Mouse (Mus musculus): ENCODE data around the gene Apod. TPM values are rescaled to one million over a fixed set of nuclear protein-coding genes. Genes with fewer than 3 reads are reported as not detected.

The Apod gene
- polyA plus RNA-seq, 2 experiments, result 40.8 to 69.9 TPM

DNA sequence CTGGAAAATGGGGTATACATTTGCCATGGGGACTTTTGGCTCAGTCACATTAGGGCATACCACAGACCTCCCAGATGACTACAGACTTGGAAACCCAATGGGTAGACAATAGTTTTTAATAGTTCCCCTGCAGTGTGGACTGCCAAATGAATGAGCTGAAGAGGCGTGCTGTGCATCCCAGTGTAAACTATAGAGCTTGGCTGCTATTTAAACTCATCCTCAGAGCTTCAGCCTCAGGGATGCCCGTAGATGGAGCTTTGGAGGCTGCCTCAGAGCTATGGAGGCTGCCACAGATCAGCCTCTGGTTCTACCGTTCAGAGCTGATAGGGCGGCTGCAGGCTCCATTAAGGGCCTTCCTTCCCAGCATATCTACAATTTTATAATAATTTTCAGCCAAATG lies 686 bp upstream of the Apod start:
- no peak overlapping the region for H3K4me3 ChIP-seq (replicated peaks; ENCODE audit: low read length)
- H3K9ac ChIP-seq (ENCODE audit: low read depth, low read length, severe bottlenecking), result no peak overlapping the region
- peak overlapping the region; percentile 77 for H3K27ac ChIP-seq (replicated peaks; ENCODE audit: low read depth, low read length)
- DNase-seq (ENCODE audit: low spot score) (no peak), ATAC-seq (ENCODE audit: low FRiP score, low read depth) (no peak)
- 74% methylated on average over 4 of the region's 4 CpGs for WGBS
- no peaks in the 10 kb centered on the region for H3K36me3 ChIP-seq (ENCODE audit: control insufficient read depth, insufficient read depth, low read length)
- TF ChIP-seq POLR2A (IDR thresholded peaks at IDR 0.05; ENCODE audit: borderline replicate concordance, extremely low read depth, insufficient read depth, insufficient read length), result no peak
- H3K27me3 ChIP-seq (ENCODE audit: control insufficient read depth, insufficient read depth, low read length), result no peaks in the 10 kb centered on the region
- H3K9me3 ChIP-seq (ENCODE audit: control insufficient read depth, low read length), result no peaks in the 10 kb centered on the region
- peaks cover 41% of the 10 kb centered on the region for H3K4me1 ChIP-seq (ENCODE audit: control insufficient read depth, insufficient read depth, low read length)
- H3K4me2 ChIP-seq (replicated peaks; ENCODE audit: low read depth, low read length, severe bottlenecking), result no peak overlapping the region

DNA sequence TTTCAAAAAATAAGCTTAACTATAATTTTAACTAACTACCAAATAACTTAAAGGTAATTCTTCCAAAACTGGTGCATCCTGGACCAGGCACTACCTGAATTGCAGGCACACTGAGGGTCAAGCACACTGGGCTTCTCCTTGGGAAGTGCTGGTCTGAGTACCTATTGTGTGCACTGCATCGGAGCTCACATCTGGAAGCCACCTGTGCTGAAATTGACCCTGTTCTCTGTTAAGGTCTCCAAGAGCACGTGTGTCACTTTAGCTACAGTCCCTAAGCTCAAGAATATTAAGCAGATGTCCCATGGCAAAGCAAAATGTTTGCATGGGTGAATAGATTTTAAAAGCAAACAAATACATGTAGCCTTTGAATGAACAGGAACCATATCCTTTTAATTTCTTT lies 997 bp downstream of the Apod start:
- Histone ChIP-seq H3K4me2 (replicated peaks; ENCODE audit: low read depth, low read length, severe bottlenecking) (peak overlapping the region; percentile 39; the same call in 1 of the 2 replicates), H3K4me3 (replicated peaks; ENCODE audit: low read length) (peak overlapping the region; percentile 13; the same call in 1 of the 2 replicates), H3K4me1 (ENCODE audit: control insufficient read depth, insufficient read depth, low read length) (peaks cover 41% of the 10 kb centered on the region), H3K27ac (replicated peaks; ENCODE audit: low read depth, low read length) (peak overlapping the region; percentile 76; the same call in 1 of the 2 replicates), H3K9ac (ENCODE audit: low read depth, low read length, severe bottlenecking) (no peak overlapping the region), H3K36me3 (ENCODE audit: control insufficient read depth, insufficient read depth, low read length) (no peaks in the 10 kb centered on the region), H3K27me3 (ENCODE audit: control insufficient read depth, insufficient read depth, low read length) (no peaks in the 10 kb centered on the region), H3K9me3 (ENCODE audit: control insufficient read depth, low read length) (no peaks in the 10 kb centered on the region)
- 19% methylated on average over 2 of the region's 2 CpGs for WGBS
- DNase-seq (ENCODE audit: low spot score) (no peak), ATAC-seq (ENCODE audit: low FRiP score, low read depth) (no peak)
- TF ChIP-seq POLR2A (IDR thresholded peaks at IDR 0.05; ENCODE audit: borderline replicate concordance, extremely low read depth, insufficient read depth, insufficient read length), result no peak

DNA sequence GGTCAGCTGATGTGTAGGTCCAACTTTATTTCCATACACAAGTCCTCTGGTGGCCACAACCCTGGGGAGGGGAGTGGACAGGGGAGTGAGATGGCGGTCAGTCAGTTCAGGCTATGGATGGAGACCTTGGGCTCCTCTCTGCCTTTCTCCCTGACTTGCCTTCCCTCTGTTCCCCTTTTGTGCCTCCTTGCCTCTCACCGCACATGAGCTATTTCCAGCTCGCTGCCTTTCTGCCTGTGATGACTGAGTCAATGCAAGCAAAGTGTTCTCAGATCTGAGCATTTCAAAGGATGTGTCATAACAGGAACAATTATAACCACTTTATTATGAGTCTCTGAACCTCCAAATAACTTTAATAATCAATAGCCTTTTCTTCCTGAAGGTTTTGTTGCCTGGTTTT lies 2.3 kb downstream of the Apod start:
- no peak overlapping the region for H3K4me2 ChIP-seq (replicated peaks; ENCODE audit: low read depth, low read length, severe bottlenecking)
- no peaks in the 10 kb centered on the region for H3K36me3 ChIP-seq (ENCODE audit: control insufficient read depth, insufficient read depth, low read length)
- DNase-seq (ENCODE audit: low spot score), result no peak
- ATAC-seq (ENCODE audit: low FRiP score, low read depth), result no peak
- H3K9ac ChIP-seq (ENCODE audit: low read depth, low read length, severe bottlenecking), result no peak overlapping the region
- 92% methylated on average over 3 of the region's 3 CpGs for WGBS
- H3K9me3 ChIP-seq (ENCODE audit: control insufficient read depth, low read length), result no peaks in the 10 kb centered on the region
- TF ChIP-seq POLR2A (IDR thresholded peaks at IDR 0.05; ENCODE audit: borderline replicate concordance, extremely low read depth, insufficient read depth, insufficient read length), result no peak
- no peak overlapping the region for H3K27ac ChIP-seq (replicated peaks; ENCODE audit: low read depth, low read length)
- H3K27me3 ChIP-seq (ENCODE audit: control insufficient read depth, insufficient read depth, low read length), result no peaks in the 10 kb centered on the region
- H3K4me3 ChIP-seq (replicated peaks; ENCODE audit: low read length), result no peak overlapping the region
- H3K4me1 ChIP-seq (ENCODE audit: control insufficient read depth, insufficient read depth, low read length), result peaks cover 41% of the 10 kb centered on the region

DNA sequence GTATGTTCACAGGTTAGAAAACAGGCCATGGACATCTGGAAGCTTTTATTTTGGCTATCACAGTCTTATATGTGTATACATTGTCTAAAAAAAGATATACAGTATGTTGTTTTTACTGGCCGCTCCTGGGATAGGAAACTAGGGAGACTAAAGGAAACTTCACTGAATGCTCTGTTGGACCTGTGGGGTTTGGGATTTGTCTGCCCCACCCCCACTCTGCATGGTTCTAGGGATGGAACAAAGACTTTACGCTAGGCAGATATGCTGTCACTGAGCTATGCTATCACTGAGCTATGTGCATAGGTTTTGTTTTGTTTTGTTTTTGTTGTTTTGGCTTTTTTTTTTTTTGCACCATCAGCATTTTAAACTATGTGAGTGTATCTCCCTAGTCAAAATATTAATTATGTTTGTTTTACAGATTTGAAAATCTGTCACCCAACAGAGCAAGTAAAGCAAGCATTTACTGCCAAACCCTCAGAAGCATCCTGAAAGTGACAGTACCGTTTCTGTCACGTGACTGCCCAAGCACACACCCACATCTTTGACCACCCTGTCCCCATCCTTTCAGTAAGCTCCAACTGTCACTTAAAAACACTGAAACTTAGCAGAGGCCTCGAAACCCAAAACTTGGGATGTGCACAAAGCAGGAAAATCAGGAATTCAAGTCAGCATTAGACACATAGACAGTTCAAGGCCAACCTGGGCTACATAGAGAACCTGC lies 9.2 kb downstream of the Apod start:
- H3K9ac ChIP-seq (ENCODE audit: low read depth, low read length, severe bottlenecking), result no peak overlapping the region
- 78% methylated on average over 5 of the region's 5 CpGs for WGBS
- ATAC-seq (ENCODE audit: low FRiP score, low read depth), result no peak
- no peak for TF ChIP-seq POLR2A (IDR thresholded peaks at IDR 0.05; ENCODE audit: borderline replicate concordance, extremely low read depth, insufficient read depth, insufficient read length)
- H3K27ac ChIP-seq (replicated peaks; ENCODE audit: low read depth, low read length), result no peak overlapping the region
- H3K4me2 ChIP-seq (replicated peaks; ENCODE audit: low read depth, low read length, severe bottlenecking), result no peak overlapping the region
- H3K9me3 ChIP-seq (ENCODE audit: control insufficient read depth, low read length), result no peaks in the 10 kb centered on the region
- DNase-seq (ENCODE audit: low spot score), result no peak
- no peaks in the 10 kb centered on the region for H3K27me3 ChIP-seq (ENCODE audit: control insufficient read depth, insufficient read depth, low read length)
- H3K36me3 ChIP-seq (ENCODE audit: control insufficient read depth, insufficient read depth, low read length), result no peaks in the 10 kb centered on the region
- peaks cover 3% of the 10 kb centered on the region; the same call in 1 of the 2 replicates for H3K4me1 ChIP-seq (ENCODE audit: control insufficient read depth, insufficient read depth, low read length)
- H3K4me3 ChIP-seq (replicated peaks; ENCODE audit: low read length), result no peak overlapping the region

DNA sequence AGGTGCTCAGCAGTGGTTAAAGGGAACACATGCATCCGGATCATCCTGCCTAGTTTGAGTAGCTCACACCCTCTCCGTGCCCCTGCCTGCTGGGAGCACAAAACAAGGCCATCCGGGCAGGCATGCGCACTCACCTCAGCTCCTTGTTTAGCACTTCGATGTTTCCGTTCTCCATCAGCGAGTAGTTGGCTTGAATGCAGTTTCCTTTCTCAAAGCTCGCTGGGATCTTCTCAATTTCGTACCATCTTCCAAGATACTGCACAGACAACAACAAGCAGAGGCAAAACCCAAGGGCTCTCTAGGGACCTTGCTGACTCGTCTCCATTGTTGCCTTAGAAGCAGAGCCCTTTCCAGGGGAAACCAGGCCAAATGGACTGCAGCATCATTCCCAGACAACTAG lies 11.3 kb downstream of the Apod start:
- H3K4me1 ChIP-seq (ENCODE audit: control insufficient read depth, insufficient read depth, low read length), result peaks cover 11% of the 10 kb centered on the region
- ATAC-seq (ENCODE audit: low FRiP score, low read depth), result peak; percentile 41; the same call in 1 of the 2 replicates
- DNase-seq (ENCODE audit: low spot score), result peak; percentile 30
- H3K9me3 ChIP-seq (ENCODE audit: control insufficient read depth, low read length), result no peaks in the 10 kb centered on the region
- H3K27ac ChIP-seq (replicated peaks; ENCODE audit: low read depth, low read length), result no peak overlapping the region
- no peaks in the 10 kb centered on the region for H3K36me3 ChIP-seq (ENCODE audit: control insufficient read depth, insufficient read depth, low read length)
- WGBS, result 65% methylated on average over 10 of the region's 10 CpGs
- H3K9ac ChIP-seq (ENCODE audit: low read depth, low read length, severe bottlenecking), result no peak overlapping the region
- H3K4me3 ChIP-seq (replicated peaks; ENCODE audit: low read length), result no peak overlapping the region
- TF ChIP-seq POLR2A (IDR thresholded peaks at IDR 0.05; ENCODE audit: borderline replicate concordance, extremely low read depth, insufficient read depth, insufficient read length), result no peak
- H3K27me3 ChIP-seq (ENCODE audit: control insufficient read depth, insufficient read depth, low read length), result no peaks in the 10 kb centered on the region
- no peak overlapping the region for H3K4me2 ChIP-seq (replicated peaks; ENCODE audit: low read depth, low read length, severe bottlenecking)
